Mouse (Mus musculus): Measurements from ENCODE around the gene Vmn2r107. TPM values are rescaled to one million over a fixed set of nuclear protein-coding genes. Genes with fewer than 3 reads are reported as not detected.

The Vmn2r107 gene
- not detected for polyA plus RNA-seq (2017; shearing (Covaris generic))

DNA sequence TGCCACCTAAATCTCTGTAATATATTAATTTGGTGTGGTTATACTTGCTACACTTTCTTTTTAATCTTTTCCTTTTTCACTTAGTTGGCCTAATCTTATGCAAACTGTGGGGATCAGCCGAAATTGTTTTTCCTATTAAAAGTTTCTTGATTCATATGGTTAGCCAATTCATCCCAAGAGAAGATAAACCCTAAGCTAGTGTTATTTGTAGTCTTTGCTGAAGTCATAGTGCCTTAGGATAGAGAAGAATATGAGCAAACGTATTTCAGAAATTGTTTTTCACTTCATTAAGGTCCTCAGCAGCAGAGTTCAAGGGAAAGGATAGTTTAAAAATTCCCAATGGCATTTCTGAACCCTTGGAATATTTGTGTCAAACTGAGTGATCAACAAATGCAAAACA, at the start of gene Vmn2r107:
Gene Vmn2r107 (plus strand): TSS at position 301 of the 400 bp plus-strand sequence.

DNA sequence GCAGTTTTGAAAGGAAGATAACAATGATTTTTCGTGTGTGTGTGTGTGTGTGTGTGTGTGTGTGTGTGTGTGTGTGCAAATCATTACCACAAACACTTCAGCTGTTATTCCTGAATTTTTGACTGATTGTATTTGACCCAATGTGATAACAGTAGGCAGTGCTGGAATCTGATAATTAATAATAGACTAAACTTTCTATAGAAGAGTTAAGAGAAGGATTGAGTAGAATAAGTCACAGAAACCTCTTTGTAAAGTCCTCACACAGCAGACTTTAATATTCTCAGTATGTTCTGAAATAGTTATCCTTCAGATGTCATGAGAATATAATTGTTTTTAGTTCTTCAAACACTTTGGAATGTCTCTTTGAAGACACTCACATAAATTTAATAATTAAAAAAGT, 68.8 kb downstream of the Vmn2r107 start, which contains the start of gene Vmn1r224:
Gene Vmn1r224 (plus strand): TSS at position 301 of the 400 bp plus-strand sequence.

Other genes starting within 250 kb of the Vmn2r107 start
- not detected for gene Fpr-rs7, start 231.0 kb upstream of the Vmn2r107 start, polyA plus RNA-seq (2017; shearing (Covaris generic))
- gene Fpr-rs6, start 162.1 kb upstream of the Vmn2r107 start, polyA plus RNA-seq (2017; shearing (Covaris generic)) = not detected
- not detected for gene Vmn2r105, start 110.2 kb upstream of the Vmn2r107 start, polyA plus RNA-seq (2017; shearing (Covaris generic))
- gene Vmn2r106, start 59.7 kb upstream of the Vmn2r107 start, polyA plus RNA-seq (2017; shearing (Covaris generic)) = not detected
- gene Vmn1r224, start 68.9 kb downstream of the Vmn2r107 start, polyA plus RNA-seq (2017; shearing (Covaris generic)) = not detected
- gene Vmn2r108, start 136.1 kb downstream of the Vmn2r107 start, polyA plus RNA-seq (2017; shearing (Covaris generic)) = not detected
- 0.45 TPM for gene Vmn1r225, start 152.9 kb downstream of the Vmn2r107 start, polyA plus RNA-seq (2017; shearing (Covaris generic))
- gene Vmn2r109, start 219.5 kb downstream of the Vmn2r107 start, polyA plus RNA-seq (2017; shearing (Covaris generic)) = not detected

Data from effector memory CD4-positive, alpha-beta T cell, adult 7 months (primary cell).